Mouse (Mus musculus) central nervous system, embryonic 14 days (tissue): ENCODE results near the gene Serpina1a. TPM values are rescaled to one million over a fixed set of nuclear protein-coding genes. Genes with fewer than 3 reads are reported as not detected.

Experiments
- polyA plus RNA-seq: library from polyadenylated mRNA; depleted of rRNA; stranded (reverse); fragments of >200 nt; gene quantifications from 2 replicates; pipeline ENCODE4 v1.2.3, GENCODE M21; 2012; rRNA removed

The Serpina1a gene
- not detected in 2 replicates for polyA plus RNA-seq

GRCm38 (mm10) chr12:103863101-103863974 lies at the start of gene Serpina1a:
Gene Serpina1a, minus strand, starts transcription at chr12:103863562.

GRCm38 (mm10) chr12:103904837-103905340 lies 41.5 kb upstream of the Serpina1a start, which contains the start of gene Serpina1c:
Gene Serpina1c, minus strand, starts transcription at chr12:103904887.

GRCm38 (mm10) chr12:103830273-103830672 lies 33.1 kb downstream of the Serpina1a start, which contains the start of gene Serpina1b:
Gene Serpina1b, minus strand, starts transcription at chr12:103830373.

Other genes starting within 250 kb of the Serpina1a start
- not detected in 2 replicates for gene Serpina10, start 232.1 kb downstream of the Serpina1a start, polyA plus RNA-seq
- gene Serpina6, start 206.3 kb downstream of the Serpina1a start, polyA plus RNA-seq, result 0.11 TPM in 1 of 2 replicates, not detected in the other
- not detected in 2 replicates for gene Serpina16, start 187.4 kb downstream of the Serpina1a start, polyA plus RNA-seq
- not detected in 2 replicates for gene Serpina1f, start 168.0 kb downstream of the Serpina1a start, polyA plus RNA-seq
- not detected in 2 replicates for gene Serpina1d, start 90.0 kb downstream of the Serpina1a start, polyA plus RNA-seq
- 0.06 and 0.16 TPM in 2 replicates for gene Serpina1b, start 33.2 kb downstream of the Serpina1a start, polyA plus RNA-seq
- 0.08 TPM in 1 of 2 replicates, not detected in the other for gene Serpina1c, start 41.3 kb upstream of the Serpina1a start, polyA plus RNA-seq
- gene Serpina1e, start 95.4 kb upstream of the Serpina1a start, polyA plus RNA-seq, result 0.08 TPM in 1 of 2 replicates, not detected in the other
- not detected in 2 replicates for gene Serpina11, start 126.4 kb upstream of the Serpina1a start, polyA plus RNA-seq
- 0.09 TPM in 1 of 2 replicates, not detected in the other for gene Serpina9, start 150.2 kb upstream of the Serpina1a start, polyA plus RNA-seq
- not detected in 2 replicates for gene Serpina12, start 180.9 kb upstream of the Serpina1a start, polyA plus RNA-seq
- gene Serpina5, start 237.6 kb upstream of the Serpina1a start, polyA plus RNA-seq, result not detected in 2 replicates
- not detected in 2 replicates for gene Serpina3a, start 249.2 kb upstream of the Serpina1a start, polyA plus RNA-seq